ENCODE assay signal across 17 mouse cellular contexts in genomic region chr11:109238671-109239070, GRCm38 (mm10).
"Had no signal": no experiment of that assay in that cellular context is flagged by ENCODE, and none has a peak within 500 bp of the region (broad histone marks: within the 10 kb centered on the region; RNA-seq: fewer than 3 reads in every experiment).

No protein-coding gene starts in this region.

- H3K9me3 ChIP-seq: liver, embryonic 13.5 days; midbrain, embryonic 13.5 days; neural tube, embryonic 12.5 days had no signal

- H3K9ac ChIP-seq: liver, embryonic 13.5 days; midbrain, embryonic 13.5 days; neural tube, embryonic 12.5 days had no signal

- H3K27ac ChIP-seq: kidney, postnatal 0 days; layer of hippocampus, adult 2 months; liver, embryonic 13.5 days; neural tube, embryonic 12.5 days; stomach, postnatal 0 days had no signal

- H3K27me3 ChIP-seq: liver, embryonic 13.5 days; midbrain, embryonic 13.5 days; neural tube, embryonic 12.5 days had no signal

- H3K4me3 ChIP-seq: layer of hippocampus, adult 2 months; liver, embryonic 13.5 days; midbrain, embryonic 13.5 days; neural tube, embryonic 12.5 days had no signal

- H3K4me2 ChIP-seq: liver, embryonic 13.5 days; midbrain, embryonic 13.5 days; neural tube, embryonic 12.5 days had no signal

- H3K36me3 ChIP-seq: liver, embryonic 13.5 days; neural tube, embryonic 12.5 days had no signal

- ATAC-seq: midbrain, embryonic 13.5 days had no signal

- H3K4me1 ChIP-seq: liver, embryonic 13.5 days; neural tube, embryonic 12.5 days had no signal

- DNase-seq: kidney, adult 2 months; kidney, postnatal 25 days; layer of hippocampus, adult 9-11 months; liver, embryonic 13.5 days; lung, adult 2 months; lung, postnatal 14 days; lung, postnatal 4 days; right cerebral cortex, postnatal 14 days; right cerebral cortex, postnatal 4 days; thymus, adult 2 months; thymus, postnatal 14 days; thymus, postnatal 4 days had no signal
